Mouse (Mus musculus) monocyte, adult 2 months (primary cell): ENCODE data around the gene Crygf.
"Not testable (repeated sequence)": the region's sequence is repeated elsewhere in the genome, so short reads cannot be mapped to it uniquely, and the experiment has no call there.

ENCODE experiments used
- DNase-seq, 2 experiments: peaks; one replicate each; pipeline ENCODE4 v3.0.0; 2022; ENCODE audit warnings: low spot score in 2 of 2, low read depth in 1 of 2

Gene Crygf

DNA sequence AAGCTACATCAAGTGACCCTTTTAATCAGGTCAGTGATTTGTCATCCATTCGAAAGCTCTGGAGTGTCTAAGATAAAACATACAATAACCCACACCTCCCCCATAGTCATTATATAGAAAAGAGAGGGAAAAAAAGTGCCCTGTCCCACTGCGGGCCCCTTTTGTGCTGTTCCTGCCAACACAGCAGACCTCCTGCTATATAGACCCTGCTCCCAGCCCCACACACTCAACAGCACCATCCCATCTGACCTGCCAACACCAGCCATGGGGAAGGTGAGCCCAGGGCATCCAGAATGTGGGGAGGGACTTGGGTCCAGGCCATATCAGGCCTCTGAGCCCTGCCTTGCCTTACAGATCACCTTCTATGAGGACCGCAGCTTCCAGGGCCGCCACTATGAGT lies at the start of gene Crygf:
Crygf (plus strand) TSS at position 227 of the 400 bp plus-strand sequence.
- DNase-seq = no peak

GRCm38 (mm10) chr1:65925361-65926210 lies 734 bp upstream of the Crygf start:
- DNase-seq = no peak

DNA sequence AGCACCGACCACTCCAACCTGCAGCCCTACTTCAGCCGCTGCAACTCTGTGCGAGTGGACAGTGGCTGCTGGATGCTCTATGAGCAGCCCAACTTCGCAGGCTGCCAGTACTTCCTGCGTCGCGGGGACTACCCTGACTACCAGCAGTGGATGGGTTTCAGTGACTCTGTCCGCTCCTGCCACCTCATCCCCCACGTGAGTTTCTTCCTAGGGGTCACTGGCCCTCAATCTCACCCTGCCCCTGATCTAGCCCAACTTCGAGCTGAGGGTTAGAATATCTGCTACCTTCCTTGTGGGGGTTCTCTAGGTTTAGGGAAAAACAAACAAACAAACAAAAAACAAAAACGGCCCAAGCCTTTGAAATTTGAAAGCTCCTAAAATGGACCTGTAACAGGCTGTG lies 376 bp downstream of the Crygf start:
- not testable (repeated sequence) for DNase-seq

DNA sequence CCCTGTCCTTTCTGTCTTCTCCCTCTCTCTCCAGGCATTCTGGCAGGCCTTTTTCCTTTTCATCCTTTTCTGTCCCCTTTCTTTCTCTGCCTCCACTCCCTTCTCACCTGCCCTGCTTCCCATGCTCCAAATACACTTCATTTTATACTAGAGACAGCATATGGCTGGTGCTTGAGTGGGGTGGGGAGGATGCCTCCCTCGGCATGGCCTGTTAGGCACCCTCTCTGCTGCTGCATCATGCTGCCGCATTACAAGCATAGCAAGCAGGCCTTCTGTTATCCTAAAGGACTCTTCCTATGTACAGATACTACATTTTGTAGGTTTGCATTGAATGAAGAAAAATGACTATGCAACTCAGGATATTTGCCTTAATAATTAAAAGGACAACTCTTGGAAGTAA lies 3.7 kb downstream of the Crygf start:
- no peak for DNase-seq

DNA sequence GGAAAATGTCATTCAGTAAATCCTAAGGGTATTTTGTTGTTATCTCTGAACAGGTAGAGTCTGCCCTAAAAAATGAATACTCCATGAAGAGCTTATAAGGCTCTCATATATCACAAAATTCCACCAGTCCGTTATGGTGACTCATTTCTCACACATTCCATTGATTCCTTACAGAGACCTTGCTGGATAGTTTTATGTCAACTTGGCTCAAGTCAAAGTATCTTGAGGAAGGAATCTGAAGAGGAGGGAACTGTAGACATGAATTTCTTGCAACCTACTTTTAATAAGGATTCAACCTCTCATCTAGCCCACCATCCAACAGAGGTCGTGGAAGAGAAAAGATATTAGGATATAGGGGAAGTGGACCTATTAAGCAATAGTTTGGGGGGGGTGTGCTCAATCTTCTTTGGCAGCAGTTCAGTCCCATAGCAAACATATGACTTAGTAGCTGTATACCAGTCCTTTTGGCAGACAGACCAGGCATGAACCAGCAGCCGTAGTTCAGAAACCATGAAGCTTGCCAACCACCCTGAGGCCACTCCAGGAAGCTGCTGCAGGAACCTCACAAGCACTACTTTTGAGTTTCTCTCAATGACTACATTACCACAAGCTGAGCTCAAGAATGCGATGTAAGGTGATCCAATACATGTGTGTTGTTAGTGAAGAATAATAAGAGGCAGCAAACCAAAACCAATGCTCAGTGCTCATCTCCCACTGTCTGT lies 5.9 kb downstream of the Crygf start:
- no peak for DNase-seq
